Mouse (Mus musculus) embryo, embryonic 9.5 days (tissue): ENCODE results near the gene Tef.

Experiments used
- DNase-seq: peaks from one replicate; pipeline ENCODE4 v3.0.0-alpha.2; 2017; ENCODE audit errors: extremely low spot score

The Tef gene

DNA sequence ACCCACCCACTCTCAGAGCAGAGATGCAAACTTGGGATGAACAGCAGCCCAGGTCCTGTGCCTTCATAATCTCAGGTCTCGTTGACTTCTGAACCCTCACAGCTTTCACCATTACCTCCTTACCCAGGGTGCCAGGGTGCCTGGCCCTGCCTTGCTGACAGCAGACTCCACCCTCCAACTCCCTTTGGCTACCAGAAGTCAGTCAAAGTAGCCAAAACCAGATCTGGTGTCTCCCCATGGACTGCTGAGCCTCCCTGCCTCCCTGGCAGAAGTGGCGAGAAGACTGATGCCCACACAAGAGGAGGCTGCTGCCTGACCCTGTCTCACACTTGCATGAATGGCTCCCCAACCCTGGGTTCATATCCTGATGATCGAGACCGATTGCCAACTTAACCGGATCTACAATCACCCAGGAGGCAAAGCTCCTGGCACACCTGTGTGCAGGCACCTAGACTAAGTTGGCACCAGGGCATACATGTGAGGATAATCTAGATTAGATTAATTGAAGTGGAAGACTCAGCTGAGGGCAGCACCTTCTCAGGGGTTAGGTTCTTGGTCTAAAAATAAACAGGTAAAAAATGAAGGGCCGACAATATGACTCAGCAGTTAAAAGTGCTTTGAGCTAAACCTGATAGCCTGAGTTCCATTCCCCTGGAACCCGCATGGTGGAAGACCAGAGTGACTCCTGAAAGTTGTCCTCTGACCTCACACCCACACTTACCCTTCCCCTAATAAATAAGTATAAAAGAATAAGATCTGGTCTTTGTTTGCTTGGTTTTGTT lies 26.4 kb downstream of the Tef start:
- DNase-seq, result no peak

DNA sequence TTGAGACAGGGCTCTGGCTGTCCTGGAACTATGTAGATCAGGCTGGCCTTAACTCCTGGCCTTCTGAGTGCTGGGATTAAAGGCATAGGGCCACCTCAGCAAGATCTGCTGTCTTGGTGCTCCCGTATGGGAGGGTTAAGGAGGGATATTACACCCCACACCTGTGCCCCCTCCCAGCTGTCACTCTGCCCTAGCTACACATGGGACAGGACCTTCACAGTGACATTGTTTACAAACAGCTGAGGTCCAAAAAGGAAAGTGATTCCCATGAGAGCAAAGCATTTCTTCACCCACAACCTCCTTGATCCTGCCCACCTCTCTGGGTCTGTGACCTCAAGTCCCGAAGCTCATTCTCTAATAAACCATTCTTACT lies 27.0 kb downstream of the Tef start:
- DNase-seq, result no peak

DNA sequence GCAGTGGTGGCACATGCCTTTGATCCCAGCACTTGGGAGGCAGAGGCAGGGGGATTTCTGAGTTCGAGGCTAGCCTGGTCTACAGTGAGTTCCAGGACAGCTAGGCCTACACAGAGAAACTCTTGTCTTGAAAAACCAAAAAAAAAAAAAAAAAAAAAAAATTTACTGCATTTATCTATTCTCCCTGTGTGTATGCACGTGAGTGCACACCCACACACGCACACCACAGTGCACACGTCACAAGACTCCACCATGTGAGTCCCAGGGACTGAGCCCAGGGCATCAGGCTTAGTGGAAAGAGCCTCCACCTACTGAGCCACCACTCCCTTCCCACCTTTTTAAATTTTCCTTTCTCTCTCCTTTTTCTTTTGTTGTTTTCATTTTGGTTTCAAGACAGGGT lies 28.3 kb downstream of the Tef start:
- DNase-seq, result no peak

DNA sequence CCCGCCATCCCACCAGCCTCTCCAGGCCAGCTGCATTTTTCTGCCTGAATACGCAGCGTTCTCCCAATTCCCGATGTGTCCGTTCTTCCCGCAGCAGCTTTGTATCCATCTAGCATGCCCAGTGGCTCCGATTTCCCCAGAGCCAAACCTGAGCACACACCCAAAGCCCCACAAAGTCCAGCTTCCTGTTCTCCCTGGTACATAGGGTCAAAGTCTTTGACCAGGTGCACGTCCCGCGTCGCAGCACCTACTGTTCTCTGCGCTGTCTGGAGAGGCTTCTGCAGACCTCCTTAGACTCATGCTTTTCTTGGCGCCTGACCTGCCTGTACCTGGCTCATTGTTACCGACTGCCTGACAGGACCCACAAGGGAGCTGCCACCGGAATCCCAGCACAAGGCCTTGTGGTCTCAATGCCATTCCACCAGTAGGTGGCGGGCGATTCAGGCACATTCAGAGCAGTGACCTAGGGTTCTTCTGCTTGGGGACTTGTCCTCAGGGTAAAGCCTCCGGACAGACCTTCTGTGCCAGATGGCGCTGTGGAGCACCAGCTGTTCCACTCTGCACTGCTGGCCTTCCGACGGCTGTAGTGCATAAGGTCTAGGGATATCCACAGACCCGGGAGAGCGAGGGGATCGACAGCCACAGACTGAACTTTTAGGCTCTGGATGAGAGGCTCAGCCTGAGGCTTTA lies 29.1 kb downstream of the Tef start:
- DNase-seq, result peak; percentile 91

DNA sequence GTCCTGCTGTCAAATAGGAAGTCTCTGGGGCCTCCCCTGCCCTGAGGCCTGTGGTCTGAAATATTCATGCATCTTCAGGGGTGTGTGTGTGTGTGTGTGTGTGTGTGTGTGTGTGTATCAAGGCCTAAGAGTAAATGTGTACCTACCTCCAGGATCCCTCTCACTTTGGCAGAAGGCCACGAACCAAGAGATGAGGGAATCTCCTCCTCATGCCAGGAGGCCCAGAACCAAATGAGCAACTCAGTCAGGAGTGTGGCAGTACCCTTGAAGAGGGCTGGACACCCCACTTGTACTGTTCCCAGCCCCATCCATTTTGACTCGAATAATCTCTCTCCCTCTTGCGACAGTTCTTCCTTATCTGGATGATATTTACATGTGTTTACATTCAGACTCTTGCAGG lies 30.0 kb downstream of the Tef start:
- no peak for DNase-seq

DNA sequence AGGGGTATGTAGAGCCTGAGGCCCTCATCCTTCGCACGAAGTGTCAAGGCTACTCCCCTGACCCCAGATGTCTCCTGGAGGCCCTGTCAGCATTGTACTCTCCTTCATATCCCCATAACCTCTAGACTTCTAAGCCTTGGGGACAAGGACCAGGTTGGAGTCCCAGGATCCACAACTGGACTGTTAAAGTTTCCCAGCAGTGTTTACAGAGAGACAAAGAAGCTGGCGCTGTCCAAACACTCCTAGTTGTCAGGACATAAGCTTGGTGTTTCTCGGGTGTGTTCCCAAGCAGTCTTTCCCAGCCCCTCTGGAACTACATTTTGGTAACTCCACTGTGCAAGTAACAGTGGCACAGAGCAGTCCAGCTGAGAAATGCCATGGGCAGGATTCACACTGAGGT lies 31.3 kb downstream of the Tef start:
- no peak for DNase-seq

DNA sequence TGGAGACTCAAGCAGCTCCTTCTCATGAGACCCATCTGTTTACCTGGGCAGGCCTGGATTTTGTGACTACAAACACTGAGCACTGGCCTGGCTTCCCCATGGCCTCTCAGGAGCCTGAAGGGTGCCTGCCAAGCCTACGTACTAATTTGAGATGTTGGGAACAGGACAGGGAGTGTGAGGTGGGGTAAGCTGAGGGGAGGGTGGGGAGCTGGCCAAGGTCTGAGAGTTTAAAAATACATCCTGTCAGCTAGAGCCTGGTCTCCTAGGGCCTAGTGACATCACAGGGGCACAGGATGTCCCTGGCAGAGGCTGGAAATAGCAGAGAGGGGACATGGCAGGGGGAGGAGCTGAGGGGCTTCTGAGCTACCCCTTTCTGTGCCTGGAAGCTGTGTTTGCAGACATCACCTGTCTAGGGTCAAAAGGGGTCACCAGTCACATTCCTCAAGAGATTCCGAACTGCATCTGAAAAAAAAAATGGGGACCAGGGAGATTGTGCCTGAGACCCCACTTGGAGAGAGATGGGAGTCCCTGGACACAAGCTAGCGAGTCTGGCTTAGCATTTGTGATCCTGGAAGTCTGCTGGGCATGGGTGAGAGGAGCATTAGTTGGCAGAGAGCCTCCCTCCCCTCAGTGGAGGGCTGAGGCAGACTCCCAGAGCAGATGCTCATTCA lies 32.1 kb downstream of the Tef start:
- DNase-seq, result no peak

DNA sequence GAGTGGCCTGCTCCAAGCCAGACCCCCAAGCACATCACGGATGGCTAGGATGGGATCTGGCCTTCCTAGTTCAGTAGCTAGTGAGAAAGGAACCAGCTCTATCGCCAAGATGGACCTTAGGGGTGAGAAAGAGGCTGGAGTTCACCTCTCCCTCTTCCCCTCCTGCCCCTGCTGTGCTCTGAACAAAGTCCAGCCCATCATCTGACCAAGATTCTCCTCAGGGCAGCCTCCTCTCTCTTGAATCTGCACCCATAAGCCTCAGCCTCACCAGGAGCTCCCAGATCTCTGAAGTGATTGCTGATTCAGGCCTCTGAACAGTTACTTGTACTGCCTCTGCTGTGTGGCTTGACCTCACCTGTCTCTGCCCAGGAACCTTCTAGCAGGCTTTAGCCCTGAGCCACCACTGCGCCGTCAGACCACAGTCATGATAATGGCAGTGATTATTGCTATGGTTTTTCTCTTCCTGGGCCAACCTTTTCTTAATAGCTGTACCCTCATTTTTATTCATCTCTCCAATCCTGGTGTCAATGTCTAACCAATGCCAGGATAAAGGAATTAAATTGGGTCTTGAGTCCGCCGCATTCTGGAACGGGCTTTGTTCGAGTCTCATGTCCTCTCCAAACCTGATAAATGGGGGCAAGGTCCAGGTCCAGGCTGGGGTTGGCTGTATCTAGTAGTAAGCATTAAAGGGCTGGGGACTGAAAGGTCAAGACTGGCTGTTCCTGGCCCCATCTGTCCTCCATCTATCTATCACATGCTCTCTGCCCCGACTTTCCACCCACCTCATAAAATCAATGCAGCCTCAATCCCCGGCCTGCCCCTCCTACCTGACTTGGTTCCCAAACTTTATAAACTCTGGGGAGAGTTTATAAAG lies 33.0 kb downstream of the Tef start:
- no peak for DNase-seq

DNA sequence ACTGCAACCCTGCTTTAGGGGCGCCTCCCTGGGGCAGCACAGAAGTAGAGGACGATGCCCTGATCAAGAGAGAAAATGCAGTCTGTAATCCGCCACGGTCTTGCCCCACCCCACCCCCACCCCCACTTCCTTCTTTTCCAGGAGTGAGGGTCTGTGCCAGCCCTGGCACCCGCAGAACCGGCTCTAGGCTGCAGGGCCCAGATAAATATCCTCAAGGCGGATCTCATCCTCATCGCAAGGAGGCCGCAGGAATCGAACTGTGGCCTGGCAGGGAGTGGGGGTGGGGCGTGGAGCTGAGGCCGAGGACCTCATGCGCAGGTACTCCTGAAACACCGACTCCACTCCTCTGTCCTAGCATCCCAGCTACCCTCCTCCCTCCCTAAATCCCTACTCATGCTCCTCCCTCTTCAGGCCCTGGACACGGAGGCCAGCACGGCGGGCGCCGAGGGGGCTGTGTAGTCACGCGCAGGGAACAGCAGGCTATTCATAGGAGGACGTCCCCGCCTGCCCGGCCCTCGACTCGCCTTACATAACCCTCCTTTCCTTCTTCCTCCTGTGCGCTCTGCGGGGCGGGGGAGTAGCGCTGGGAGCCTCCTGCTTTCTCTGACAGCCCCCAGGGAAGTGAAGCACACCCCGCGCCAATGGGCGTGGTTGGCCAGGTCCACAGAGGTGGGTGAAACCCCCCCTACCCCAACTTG lies 34.1 kb downstream of the Tef start:
- peak; percentile 75 for DNase-seq

DNA sequence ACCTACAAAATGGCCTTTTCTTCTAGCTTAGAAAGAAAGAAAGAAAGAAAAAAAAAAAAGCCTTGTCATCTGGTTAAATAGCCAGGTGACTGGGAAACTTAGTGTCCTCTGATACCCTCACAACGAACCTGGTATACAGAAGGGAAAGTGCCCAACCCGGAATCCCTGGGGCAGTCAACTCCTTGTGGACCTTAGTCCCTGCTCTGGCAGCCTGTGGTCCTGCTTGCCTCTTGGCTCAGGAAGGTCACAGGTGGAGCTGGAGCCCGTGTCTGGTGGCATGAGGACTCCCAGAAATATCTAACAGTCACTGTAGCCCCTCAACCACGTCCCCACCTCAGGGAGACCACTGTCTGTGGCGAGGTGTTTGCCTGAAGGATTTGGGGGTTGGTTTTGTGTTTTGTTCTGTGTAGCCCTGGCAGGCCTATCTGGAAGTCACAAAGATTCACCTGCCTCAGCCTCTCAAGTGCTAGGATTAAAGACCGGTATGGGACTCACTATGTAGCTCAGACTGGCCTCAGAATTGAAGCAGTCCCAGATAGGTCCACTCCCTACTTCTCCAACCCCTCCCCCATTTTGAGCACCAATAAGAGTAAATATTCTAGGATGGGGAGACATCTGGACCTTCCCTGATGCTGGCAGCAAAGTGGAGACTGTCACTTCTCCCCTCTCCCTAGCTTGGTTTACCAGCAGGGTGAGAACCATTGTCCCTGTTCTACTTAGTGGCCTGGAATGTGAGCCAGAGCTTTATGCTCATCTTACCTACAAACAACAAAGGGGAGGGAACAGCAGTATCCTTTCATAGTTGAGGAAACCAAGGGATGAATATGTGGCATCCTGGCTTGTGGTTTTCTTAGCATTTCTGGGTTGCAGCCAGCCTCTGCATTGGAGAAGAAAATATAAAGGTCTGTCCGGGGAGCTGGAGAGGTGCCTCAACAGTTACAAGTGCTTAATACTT lies 35.0 kb downstream of the Tef start:
- DNase-seq, result no peak

DNA sequence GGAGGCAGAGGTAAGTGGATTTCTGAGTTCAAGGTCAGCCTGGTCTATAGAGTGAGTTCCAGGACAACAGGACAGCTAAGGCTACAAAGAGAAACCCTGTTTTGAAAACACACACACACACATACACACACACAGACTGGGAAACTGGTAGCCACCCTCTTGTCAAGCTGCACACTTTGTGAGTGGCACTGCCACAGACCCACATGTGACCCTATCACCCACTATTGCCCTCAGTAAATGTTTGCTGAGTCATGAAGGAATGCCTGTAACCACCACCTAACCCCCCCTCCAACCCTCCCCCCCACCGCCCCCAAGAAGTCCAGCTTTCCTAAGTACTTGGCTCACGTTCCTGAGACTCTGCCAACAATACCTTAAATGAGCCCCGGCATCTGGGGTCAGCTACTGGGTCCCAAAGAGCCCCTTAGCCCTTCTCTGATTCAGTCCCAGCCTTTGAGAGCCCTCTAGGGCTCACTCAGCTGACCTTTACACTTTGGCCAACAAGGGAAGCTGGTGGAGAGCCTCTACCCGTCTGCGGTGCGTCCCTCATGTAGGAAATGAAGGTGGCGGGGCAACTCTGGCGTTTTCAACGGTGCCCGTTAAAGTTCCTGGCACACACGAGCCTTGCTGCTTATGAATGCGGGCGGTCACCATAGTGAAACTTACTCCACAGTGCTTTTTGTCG lies 36.5 kb downstream of the Tef start:
- DNase-seq, result no peak

DNA sequence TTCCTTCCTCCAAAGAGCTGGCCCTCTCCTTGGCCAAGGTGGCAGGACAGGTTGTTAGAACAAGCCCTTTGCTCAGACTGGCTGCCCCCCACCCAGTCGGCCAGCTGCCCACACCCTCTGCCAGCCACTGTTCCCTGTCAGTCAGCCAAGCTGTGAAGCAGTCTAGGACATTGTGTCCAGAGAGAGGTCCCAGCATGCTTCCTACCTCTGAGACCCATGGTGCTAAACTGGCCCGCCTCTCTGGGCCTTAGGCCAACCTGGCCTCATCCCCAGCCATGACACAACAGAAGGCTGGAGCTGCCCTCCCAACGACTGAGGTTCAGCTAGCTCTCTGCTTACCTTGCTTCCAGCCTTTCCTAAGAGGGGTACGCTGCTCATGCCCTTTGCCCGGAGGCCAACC lies 37.4 kb downstream of the Tef start:
- DNase-seq, result no peak

DNA sequence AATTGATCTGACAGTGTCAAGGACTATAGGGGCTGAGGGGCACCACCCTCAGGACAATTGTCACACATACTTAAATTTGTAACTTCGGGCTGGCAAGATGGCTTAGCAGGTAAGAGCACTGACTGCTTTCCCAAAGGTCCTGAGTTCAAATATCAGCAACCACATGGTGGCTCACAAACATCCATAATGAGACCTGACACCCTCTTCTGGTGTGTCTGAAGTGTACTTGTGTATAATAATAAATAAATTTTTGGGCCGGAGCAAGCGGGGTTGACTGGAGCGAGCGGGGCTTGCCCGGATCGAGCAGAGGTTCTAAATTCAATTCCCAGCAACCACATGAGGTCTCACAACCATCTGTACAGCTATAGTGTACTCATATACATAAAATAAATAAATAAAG lies 38.1 kb downstream of the Tef start:
- no peak for DNase-seq

DNA sequence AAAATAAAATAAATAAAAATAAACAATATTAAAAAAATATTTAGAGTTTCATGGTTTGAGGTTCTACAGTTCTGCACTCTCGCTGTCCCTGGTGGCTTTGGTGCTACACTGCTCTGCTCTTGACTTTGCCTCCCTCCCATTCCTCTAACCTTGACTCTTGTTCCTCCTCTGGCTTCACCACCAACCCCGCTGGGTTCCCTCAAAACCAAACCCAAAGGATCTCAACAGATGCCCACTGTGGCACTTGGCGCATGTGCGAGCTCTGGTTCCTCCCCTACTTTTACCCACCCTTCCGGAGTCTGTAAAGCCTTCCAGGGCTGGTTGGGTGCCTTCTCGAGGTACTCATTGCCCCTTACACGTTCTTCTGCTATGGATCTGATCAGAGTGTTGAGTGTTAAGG lies 40.1 kb downstream of the Tef start:
- no peak for DNase-seq

DNA sequence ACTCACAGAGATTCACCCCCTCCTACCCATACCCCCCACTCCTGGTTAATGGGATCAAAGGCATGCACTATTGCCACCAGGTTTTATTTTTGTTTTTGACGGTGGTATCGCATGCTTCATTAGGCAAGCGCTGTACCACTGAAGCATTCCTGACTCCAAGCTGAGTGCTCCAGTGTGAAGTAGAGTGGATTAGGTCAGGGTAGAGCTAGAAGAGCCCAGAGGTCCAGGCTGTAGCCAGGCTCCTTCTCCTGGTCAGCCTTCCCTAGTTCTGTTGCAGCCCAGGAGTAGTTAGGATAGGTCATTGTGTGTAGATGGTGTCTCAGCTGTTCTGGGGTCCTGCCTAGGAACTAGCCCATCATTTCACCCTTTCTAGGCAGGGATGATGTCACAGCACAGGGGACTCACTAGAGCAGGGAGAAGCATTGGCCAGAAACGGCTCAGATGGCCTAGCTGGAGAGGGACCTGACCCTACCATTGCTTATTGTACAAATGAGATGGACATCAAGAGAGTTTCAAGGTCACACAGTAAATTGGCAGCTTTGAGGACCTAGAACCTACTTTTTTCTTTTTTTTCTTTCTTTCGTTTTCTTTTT lies 42.9 kb downstream of the Tef start:
- DNase-seq, result no peak

DNA sequence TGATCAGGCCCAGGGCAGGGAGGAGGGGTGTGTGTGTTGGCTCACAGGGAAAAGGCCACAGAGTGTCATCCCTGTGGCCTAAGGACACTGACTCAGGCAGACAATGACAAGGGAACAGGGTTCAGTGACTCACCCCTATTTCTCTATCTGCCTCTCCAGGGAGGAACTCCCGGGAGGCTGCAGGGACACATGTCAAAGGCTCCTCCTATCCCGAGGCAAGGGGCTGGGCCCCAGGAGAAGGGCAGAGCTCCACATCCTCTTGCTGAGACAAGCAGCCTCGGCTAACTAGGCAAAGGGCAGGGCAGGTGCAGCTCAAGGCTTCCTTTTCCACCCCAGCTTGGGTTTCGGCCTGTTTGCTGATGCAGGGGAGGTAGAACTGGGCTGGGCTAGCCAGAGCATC lies 43.5 kb downstream of the Tef start:
- no peak for DNase-seq

DNA sequence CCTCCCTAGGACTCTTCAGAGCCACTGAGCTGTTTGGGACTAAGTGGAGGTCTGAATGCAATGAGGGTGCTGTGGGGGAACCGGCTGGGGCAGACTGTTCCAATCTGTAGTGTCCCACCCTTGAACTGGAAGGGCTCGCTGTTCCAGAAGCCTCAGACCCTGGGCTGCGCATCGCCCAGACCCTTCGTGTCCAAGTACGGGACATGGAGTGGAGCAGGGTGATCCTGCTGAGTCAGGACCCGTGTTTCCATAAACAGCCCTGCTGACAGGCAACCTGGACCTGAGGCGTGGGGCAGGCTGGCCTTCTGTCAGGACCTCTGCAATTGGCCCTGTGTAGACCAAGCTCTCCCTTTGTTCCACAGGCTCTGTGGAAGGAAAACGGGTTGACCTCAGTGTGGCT lies 44.5 kb downstream of the Tef start:
- DNase-seq, result no peak

DNA sequence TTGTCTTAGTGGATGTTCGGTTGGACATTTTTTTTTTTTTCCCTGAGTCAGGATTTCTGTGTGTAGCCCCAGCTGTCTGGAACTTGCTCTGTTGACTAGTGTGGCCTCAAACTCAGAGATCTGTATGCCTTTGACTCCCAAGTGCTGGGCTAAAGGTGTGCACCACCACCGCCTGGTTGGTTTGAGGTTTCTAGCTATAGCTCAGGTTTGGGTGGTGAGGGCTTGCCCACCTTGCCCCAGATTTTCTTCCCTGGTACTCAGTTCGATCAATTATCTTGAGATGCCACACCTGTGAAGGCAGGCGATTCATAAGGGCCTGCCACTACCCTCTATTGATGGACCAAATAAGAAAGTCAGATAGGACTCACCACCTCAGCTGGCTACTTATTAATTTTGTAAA lies 44.9 kb downstream of the Tef start:
- no peak for DNase-seq

DNA sequence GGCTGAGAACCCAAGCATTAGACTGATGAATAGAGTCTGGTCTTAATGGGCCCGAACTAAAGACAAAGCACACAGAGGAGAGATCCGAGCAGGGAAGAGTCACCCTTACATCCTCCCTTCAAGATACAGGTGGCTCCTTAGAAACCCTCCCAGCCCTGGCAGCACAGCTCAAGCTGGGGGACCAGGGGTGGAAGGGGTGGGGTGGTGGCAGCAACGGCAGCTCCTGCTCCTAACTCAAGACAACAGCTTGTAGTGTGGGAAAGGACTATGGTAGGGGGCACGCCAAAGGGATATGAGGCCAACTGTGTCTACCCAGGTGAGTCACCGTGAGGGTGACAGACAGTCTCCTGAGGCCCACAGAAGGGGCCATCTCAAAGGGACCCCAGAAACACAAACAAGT lies 45.6 kb downstream of the Tef start:
- no peak for DNase-seq
